7 mouse cellular contexts compared by ENCODE assay signal in genomic region chr17:80168425-80169182, GRCm38 (mm10). TPM values are rescaled to one million over a fixed set of nuclear protein-coding genes. Genes with fewer than 3 reads are reported as not detected.
A peak's percentile ranks its signal among the peaks of the same experiment; 100 is the strongest.
DNase-seq lines count a peak whose midpoint lies in the region; ATAC-seq and TF ChIP-seq lines count a peak whose summit lies in the region.

No protein-coding gene starts in this region.

- peak; percentile 82 for ATAC-seq in forebrain, embryonic 15.5 days (replicated peaks)
- peak; percentile 76 for ATAC-seq in neural tube, embryonic 12.5 days (ENCODE audit: low FRiP score, low read depth)

- in situ Hi-C loops in ES-E14 (cut with MboI; ENCODE audit: low sequenced_read_pairs in 2 of 2, unreplicated experiment in 2 of 2) = no loop called here

- WGBS in forebrain, embryonic 15.5 days = 12% methylated on average over 16 of the region's 16 CpGs
- 30% methylated on average over 16 of the region's 16 CpGs for WGBS in neural tube, embryonic 12.5 days

- H3K27me3 ChIP-seq in forebrain, embryonic 15.5 days = no peaks in the 10 kb centered on the region
- no peaks in the 10 kb centered on the region for H3K27me3 ChIP-seq in neural tube, embryonic 12.5 days (replicated peaks)

- H3K4me2 ChIP-seq in forebrain, embryonic 15.5 days (replicated peaks) = peak overlapping the region; percentile 43
- H3K4me2 ChIP-seq in neural tube, embryonic 12.5 days (replicated peaks) = peak overlapping the region; percentile 49

- intact Hi-C loops in heart, postnatal 36 days (cut with DNase I) = loop anchor here (10.0 kb wide), 1 partner anchor 274 kb away; the partner anchor contains the start of gene Atl2

- 0 out of 4 replicates have a peak overlapping the region, but pooled peaks of 1 of the 2 experiments have one; percentile 8 for H3K4me3 ChIP-seq in ES-E14 (ENCODE audit: insufficient read depth in 1 of 2, low read depth in 1 of 2, low read length in 2 of 2, poor library complexity in 1 of 2, severe bottlenecking in 1 of 2)
- H3K4me3 ChIP-seq in forebrain, embryonic 15.5 days = peak overlapping the region; percentile 19
- H3K4me3 ChIP-seq in neural tube, embryonic 12.5 days = no peak overlapping the region

- peaks cover 2 to 6% of the 10 kb centered on the region in 2 experiments; a peak in 2 of 4 replicates for H3K4me1 ChIP-seq in ES-E14 (ENCODE audit: control insufficient read depth in 2 of 2, insufficient read depth in 2 of 2, low read length in 2 of 2, poor library complexity in 1 of 2)
- peaks cover 33% of the 10 kb centered on the region for H3K4me1 ChIP-seq in forebrain, embryonic 15.5 days
- peaks cover 21% of the 10 kb centered on the region for H3K4me1 ChIP-seq in neural tube, embryonic 12.5 days

- H3K9me3 ChIP-seq in ES-E14 (ENCODE audit: control insufficient read depth, insufficient read depth, low read depth, low read length) = no peaks in the 10 kb centered on the region
- H3K9me3 ChIP-seq in forebrain, embryonic 15.5 days = no peaks in the 10 kb centered on the region
- no peaks in the 10 kb centered on the region for H3K9me3 ChIP-seq in neural tube, embryonic 12.5 days

- no peak for DNase-seq in ES-E14 (ENCODE audit: low read depth, low spot score)
- peak; percentile 45 for DNase-seq in cerebellum, adult 11 months
- peak; percentile 26 to 36 for DNase-seq in heart, postnatal 36 days
- DNase-seq in left cerebral cortex, adult 18-20 months (ENCODE audit: low spot score in 2 of 2) = peak; percentile 41 to 66
- no peak for DNase-seq in spleen, postnatal 10 days (ENCODE audit: low spot score in 2 of 2)

- no peak overlapping the region for H3K9ac ChIP-seq in ES-E14 (ENCODE audit: insufficient read depth, low read depth, low read length, poor library complexity, severe bottlenecking)
- peak overlapping the region; percentile 17; the same call in 1 of the 2 replicates for H3K9ac ChIP-seq in forebrain, embryonic 15.5 days (replicated peaks)
- H3K9ac ChIP-seq in neural tube, embryonic 12.5 days = no peak overlapping the region

- no peak overlapping the region for H3K27ac ChIP-seq in ES-E14 (ENCODE audit: insufficient read depth, low read depth, low read length, poor library complexity, severe bottlenecking)
- peak overlapping the region; percentile 92 for H3K27ac ChIP-seq in forebrain, embryonic 15.5 days (replicated peaks)
- H3K27ac ChIP-seq in neural tube, embryonic 12.5 days = no peak overlapping the region

- H3K36me3 ChIP-seq in ES-E14 (ENCODE audit: control insufficient read depth, insufficient read depth, low read length, poor library complexity, severe bottlenecking) = no peaks in the 10 kb centered on the region; the same call in 1 of the 2 replicates
- H3K36me3 ChIP-seq in forebrain, embryonic 15.5 days = no peaks in the 10 kb centered on the region
- H3K36me3 ChIP-seq in neural tube, embryonic 12.5 days = no peaks in the 10 kb centered on the region

TF ChIP-seq in ES-E14, 5 proteins besides CTCF, POLR2A, EP300 and RAD21:
- TF ChIP-seq ZNF384 (IDR thresholded peaks at IDR 0.05; ENCODE audit: low read depth, low read length) = peak; percentile 57; the same call in 1 of the 2 replicates
- no peak for TF ChIP-seq CHD2 (IDR thresholded peaks at IDR 0.05; ENCODE audit: low read depth, low read length)

RNA-seq across cellular contexts. Expression of gene Srsf7, which starts 38.5 kb away (rescaled TPM):
- total RNA-seq in ES-E14 (2012; rRNA removed) = 314 and 361 TPM in 2 replicates
- polyA plus RNA-seq in forebrain, embryonic 15.5 days (2015; fragmentation: Nextera tagmentation; extraction: Ambion mirVana) = 583 TPM in 2 replicates
- 10 to 100 TPM; 30.6 to 44.4 TPM for total RNA-seq in heart, postnatal 36 days (2021)
- 100 to 1,000 TPM; 120 to 125 TPM for total RNA-seq in left cerebral cortex, adult 18-20 months (2021)
- 600 and 615 TPM in 2 replicates for polyA plus RNA-seq in neural tube, embryonic 12.5 days (2016; fragmentation: Nextera tagmentation; extraction: Ambion mirVana)

RNA-seq across cellular contexts. Expression of gene Ttc39d, which starts 38.7 kb away (rescaled TPM):
- total RNA-seq in ES-E14 (2012; rRNA removed) = 0.09 TPM in 1 of 2 replicates, not detected in the other
- 0.14 TPM in 1 of 2 replicates, not detected in the other for polyA plus RNA-seq in forebrain, embryonic 15.5 days (2015; fragmentation: Nextera tagmentation; extraction: Ambion mirVana)
- not detected for total RNA-seq in heart, postnatal 36 days (2021)
- under 1 TPM in 1 of 2 experiments, not detected in 1; 0.14 TPM for total RNA-seq in left cerebral cortex, adult 18-20 months (2021)
- 0.26 TPM in 1 of 2 replicates, not detected in the other for polyA plus RNA-seq in neural tube, embryonic 12.5 days (2016; fragmentation: Nextera tagmentation; extraction: Ambion mirVana)

RNA-seq across cellular contexts. Expression of gene Galm, which starts 41.3 kb away (rescaled TPM):
- total RNA-seq in ES-E14 (2012; rRNA removed) = 4.0 and 5.3 TPM in 2 replicates
- polyA plus RNA-seq in forebrain, embryonic 15.5 days (2015; fragmentation: Nextera tagmentation; extraction: Ambion mirVana) = 2.0 and 2.4 TPM in 2 replicates
- total RNA-seq in heart, postnatal 36 days (2021) = 10 to 100 TPM; 15.0 to 16.8 TPM
- 1 to 10 TPM; 2.3 to 2.8 TPM for total RNA-seq in left cerebral cortex, adult 18-20 months (2021)
- 5.0 and 5.2 TPM in 2 replicates for polyA plus RNA-seq in neural tube, embryonic 12.5 days (2016; fragmentation: Nextera tagmentation; extraction: Ambion mirVana)

RNA-seq across cellular contexts. Expression of gene Gemin6, which starts 55.6 kb away (rescaled TPM):
- 28.4 and 45.4 TPM in 2 replicates for total RNA-seq in ES-E14 (2012; rRNA removed)
- polyA plus RNA-seq in forebrain, embryonic 15.5 days (2015; fragmentation: Nextera tagmentation; extraction: Ambion mirVana) = 24.9 and 25.8 TPM in 2 replicates
- total RNA-seq in heart, postnatal 36 days (2021) = 1 to 10 TPM; 4.3 to 5.5 TPM
- 1 to 10 TPM; 3.9 to 5.9 TPM for total RNA-seq in left cerebral cortex, adult 18-20 months (2021)
- polyA plus RNA-seq in neural tube, embryonic 12.5 days (2016; fragmentation: Nextera tagmentation; extraction: Ambion mirVana) = 26.0 and 27.2 TPM in 2 replicates

Comparison
In these comparisons a context has a peak if more than half of its experiments do, and no peak if none do; other contexts are left out.
1. DNase-seq: peak in cerebellum, adult 11 months (single experiment), heart, postnatal 36 days (2 of 2) and left cerebral cortex, adult 18-20 months (2 of 2); none in ES-E14 (single experiment) and spleen, postnatal 10 days (0 of 2).